Mouse (Mus musculus): ENCODE results near the gene Syce1l. TPM values are rescaled to one million over a fixed set of nuclear protein-coding genes. Genes with fewer than 3 reads are reported as not detected.

Syce1l gene
- polyA plus RNA-seq, 1 experiment, result 0.18 TPM

DNA sequence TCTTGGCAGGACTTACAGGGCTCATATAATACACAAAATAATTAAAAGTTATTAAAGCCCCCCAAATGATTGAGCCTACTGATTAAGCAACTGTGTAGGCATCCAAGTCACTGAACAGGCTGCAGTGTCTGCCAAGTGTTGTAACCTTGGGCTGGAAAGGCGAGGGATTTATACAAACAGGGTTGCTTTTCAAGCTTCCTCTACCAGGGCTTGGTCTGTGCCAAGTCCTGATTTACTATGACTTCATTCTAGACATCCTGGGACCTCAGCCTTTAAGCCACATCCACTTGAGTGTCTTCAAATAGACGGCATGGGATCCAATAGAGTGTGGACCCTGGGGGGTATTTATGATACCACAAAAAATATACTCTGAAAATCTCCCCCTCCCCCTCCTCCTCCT lies 32.3 kb downstream of the Syce1l start:
- DNase-seq, result no peak
- 50% methylated on average over 2 of the region's 2 CpGs for WGBS
- TF ChIP-seq CTCF (IDR thresholded peaks at IDR 0.05; ENCODE audit: borderline replicate concordance, insufficient read depth, low read depth, low read length) (no peak), POLR2A (IDR thresholded peaks at IDR 0.05; ENCODE audit: borderline replicate concordance, insufficient read depth, low read length) (no peak)
- no peaks in the 10 kb centered on the region for H3K27me3 ChIP-seq (ENCODE audit: control insufficient read depth, insufficient read depth, low read length)
- H3K27ac ChIP-seq (ENCODE audit: insufficient read depth, low read length), result no peak overlapping the region
- H3K4me1 ChIP-seq (ENCODE audit: control insufficient read depth, insufficient read depth, low read length), result peaks cover 4% of the 10 kb centered on the region; the same call in 1 of the 2 replicates
- no peak overlapping the region for H3K4me3 ChIP-seq (replicated peaks; ENCODE audit: insufficient read depth, low read depth, low read length)

DNA sequence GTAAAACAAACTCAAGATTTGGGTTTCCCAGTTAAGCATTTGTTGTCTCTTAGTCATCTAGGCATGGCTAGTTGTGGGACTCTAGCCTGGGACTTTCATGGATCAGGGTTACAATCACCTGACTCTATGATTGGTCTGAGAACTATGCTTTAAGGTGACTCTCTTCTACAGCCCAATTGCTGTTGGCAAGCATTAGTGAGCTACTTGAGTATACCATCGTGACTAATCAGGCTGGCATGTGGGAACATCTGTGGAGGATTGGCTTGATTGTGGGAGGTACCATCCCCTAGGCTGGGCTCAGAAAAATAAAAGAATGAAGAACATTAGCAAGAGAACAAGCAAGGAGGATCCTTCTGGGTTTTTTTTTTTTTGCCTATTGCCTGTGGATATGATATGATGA lies 33.8 kb downstream of the Syce1l start:
- Histone ChIP-seq H3K27ac (ENCODE audit: insufficient read depth, low read length) (no peak overlapping the region), H3K4me3 (replicated peaks; ENCODE audit: insufficient read depth, low read depth, low read length) (no peak overlapping the region), H3K27me3 (ENCODE audit: control insufficient read depth, insufficient read depth, low read length) (no peaks in the 10 kb centered on the region), H3K4me1 (ENCODE audit: control insufficient read depth, insufficient read depth, low read length) (peaks cover 4% of the 10 kb centered on the region; the same call in 1 of the 2 replicates)
- DNase-seq, result no peak
- WGBS, result 83% methylated on average over 1 of the region's 1 CpGs
- TF ChIP-seq POLR2A (IDR thresholded peaks at IDR 0.05; ENCODE audit: borderline replicate concordance, insufficient read depth, low read length) (no peak), CTCF (IDR thresholded peaks at IDR 0.05; ENCODE audit: borderline replicate concordance, insufficient read depth, low read depth, low read length) (no peak)

DNA sequence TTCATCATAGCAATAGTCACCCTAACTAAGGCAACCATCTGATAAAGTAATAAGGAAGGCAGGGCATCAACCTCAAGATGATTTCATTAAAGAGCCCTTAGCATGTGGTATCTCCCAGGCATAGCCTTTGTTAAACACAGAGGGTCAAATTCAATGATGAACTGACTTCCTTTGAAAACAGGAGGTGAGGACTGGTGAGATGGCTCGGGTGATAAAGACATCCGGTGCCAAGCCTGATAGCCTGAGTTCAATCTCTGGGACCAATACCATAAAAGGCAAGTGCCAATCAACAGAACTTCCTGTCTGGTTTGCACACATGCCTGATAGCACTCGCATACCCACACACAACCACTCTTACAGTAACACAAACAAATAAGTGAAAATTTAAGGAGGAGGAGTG lies 36.3 kb downstream of the Syce1l start:
- Histone ChIP-seq H3K27ac (ENCODE audit: insufficient read depth, low read length) (no peak overlapping the region), H3K4me1 (ENCODE audit: control insufficient read depth, insufficient read depth, low read length) (no peaks in the 10 kb centered on the region), H3K4me3 (replicated peaks; ENCODE audit: insufficient read depth, low read depth, low read length) (no peak overlapping the region), H3K27me3 (ENCODE audit: control insufficient read depth, insufficient read depth, low read length) (no peaks in the 10 kb centered on the region)
- TF ChIP-seq POLR2A (IDR thresholded peaks at IDR 0.05; ENCODE audit: borderline replicate concordance, insufficient read depth, low read length) (no peak), CTCF (IDR thresholded peaks at IDR 0.05; ENCODE audit: borderline replicate concordance, insufficient read depth, low read depth, low read length) (no peak)
- DNase-seq, result no peak
- 80% methylated on average over 3 of the region's 3 CpGs for WGBS

DNA sequence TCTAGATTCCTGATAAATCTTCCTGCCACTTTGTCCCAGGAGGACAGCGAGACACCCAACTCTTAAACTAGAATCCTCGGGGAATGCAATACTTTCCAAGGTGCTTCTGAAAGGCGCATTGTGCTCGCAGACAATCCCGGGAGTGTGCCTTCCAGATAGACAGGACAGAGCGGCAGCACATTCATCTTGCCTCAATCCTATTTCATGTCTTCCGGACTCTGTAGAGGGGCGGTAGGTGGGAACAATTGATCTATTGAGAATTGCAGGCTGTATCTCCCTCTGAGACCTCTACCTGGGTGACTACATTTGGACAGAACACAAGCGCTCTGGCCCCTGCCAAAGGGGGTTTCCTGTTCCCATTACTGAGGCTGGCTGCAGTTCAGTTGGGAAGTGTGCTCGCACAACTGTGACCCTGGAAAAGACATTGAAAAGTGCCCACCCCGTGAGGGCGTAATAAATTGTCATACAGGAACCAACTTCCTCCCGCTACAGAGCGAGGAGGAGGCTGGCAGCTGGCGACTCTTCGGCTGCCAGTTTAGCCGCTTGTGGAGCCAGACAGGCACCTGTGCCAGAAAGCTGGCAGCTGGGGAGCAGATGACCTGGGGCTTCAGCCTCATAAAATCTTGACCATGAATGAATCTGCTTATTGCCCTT lies 45.0 kb downstream of the Syce1l start:
- WGBS, result 15% methylated on average over 17 of the region's 17 CpGs
- DNase-seq, result peak; percentile 41 to 52
- no peak overlapping the region for H3K27ac ChIP-seq (ENCODE audit: insufficient read depth, low read length)
- H3K4me3 ChIP-seq (replicated peaks; ENCODE audit: insufficient read depth, low read depth, low read length), result peak overlapping the region; percentile 41
- H3K4me1 ChIP-seq (ENCODE audit: control insufficient read depth, insufficient read depth, low read length), result peaks cover 13% of the 10 kb centered on the region
- H3K27me3 ChIP-seq (ENCODE audit: control insufficient read depth, insufficient read depth, low read length), result peaks cover 1% of the 10 kb centered on the region; the same call in 1 of the 2 replicates
- TF ChIP-seq POLR2A (IDR thresholded peaks at IDR 0.05; ENCODE audit: borderline replicate concordance, insufficient read depth, low read length), result no peak
- TF ChIP-seq CTCF (IDR thresholded peaks at IDR 0.05; ENCODE audit: borderline replicate concordance, insufficient read depth, low read depth, low read length), result no peak

DNA sequence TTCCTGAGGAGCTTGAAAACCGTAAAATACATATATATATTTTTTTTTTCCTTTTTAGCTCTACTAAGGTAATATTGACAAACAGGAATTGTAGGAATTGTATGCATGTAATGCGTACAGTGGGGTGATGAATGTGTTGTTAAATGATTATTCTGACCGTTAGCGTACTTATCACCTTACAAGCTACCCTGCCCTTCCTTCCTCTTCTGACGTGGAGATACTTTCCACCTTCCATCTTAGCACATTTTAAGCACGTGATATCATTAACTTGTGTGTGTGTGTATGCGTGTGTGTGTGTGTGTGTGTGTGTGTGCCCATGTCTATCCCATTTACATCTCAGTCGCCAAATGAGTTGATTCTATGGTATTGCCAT lies 45.5 kb downstream of the Syce1l start:
- DNase-seq, result no peak
- no peak for TF ChIP-seq CTCF (IDR thresholded peaks at IDR 0.05; ENCODE audit: borderline replicate concordance, insufficient read depth, low read depth, low read length)
- TF ChIP-seq POLR2A (IDR thresholded peaks at IDR 0.05; ENCODE audit: borderline replicate concordance, insufficient read depth, low read length), result no peak
- no peak overlapping the region for H3K27ac ChIP-seq (ENCODE audit: insufficient read depth, low read length)

DNA sequence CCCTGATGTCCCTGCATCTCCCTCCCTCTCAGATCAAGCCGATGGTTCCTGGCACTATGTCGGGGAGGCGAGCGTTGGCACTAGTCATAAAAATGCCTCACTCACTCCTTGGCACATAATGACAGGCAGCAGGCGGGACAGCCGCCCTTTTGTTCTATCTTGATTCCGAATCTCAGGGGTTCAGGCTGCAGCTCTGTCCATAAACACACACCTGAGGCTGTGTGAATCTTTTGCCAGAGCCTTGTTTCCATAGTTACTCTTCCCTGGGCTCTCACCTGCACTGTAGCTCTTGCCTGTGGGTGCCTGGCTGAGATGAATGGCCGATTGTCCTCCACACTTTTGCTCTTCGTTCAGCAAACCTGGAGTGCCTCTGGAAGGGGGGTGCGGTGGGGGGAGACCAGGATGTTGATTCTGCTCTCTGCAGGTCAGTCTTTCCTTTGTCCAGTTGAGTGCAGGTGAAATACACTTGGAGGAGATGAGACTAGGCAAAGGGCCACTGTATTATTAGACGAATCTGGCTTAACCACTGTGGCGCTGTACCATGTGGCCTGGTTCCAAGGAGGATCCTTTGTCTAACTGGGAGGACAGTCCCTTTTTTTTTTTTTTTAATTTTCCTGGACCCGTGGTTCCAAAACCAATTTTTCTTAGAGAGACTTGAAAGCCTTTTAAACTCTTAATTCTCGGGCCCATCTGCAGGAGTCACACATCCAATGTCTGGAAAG lies 48.8 kb downstream of the Syce1l start:
- H3K27me3 ChIP-seq (ENCODE audit: control insufficient read depth, insufficient read depth, low read length), result peaks cover 1% of the 10 kb centered on the region; the same call in 1 of the 2 replicates
- H3K27ac ChIP-seq (ENCODE audit: insufficient read depth, low read length), result no peak overlapping the region
- TF ChIP-seq CTCF (IDR thresholded peaks at IDR 0.05; ENCODE audit: borderline replicate concordance, insufficient read depth, low read depth, low read length) (no peak), POLR2A (IDR thresholded peaks at IDR 0.05; ENCODE audit: borderline replicate concordance, insufficient read depth, low read length) (no peak)
- DNase-seq, result peak; percentile 41 to 58
- H3K4me1 ChIP-seq (ENCODE audit: control insufficient read depth, insufficient read depth, low read length), result peaks cover 13% of the 10 kb centered on the region
- WGBS, result 16% methylated on average over 14 of the region's 14 CpGs
- no peak overlapping the region for H3K4me3 ChIP-seq (replicated peaks; ENCODE audit: insufficient read depth, low read depth, low read length)

More for the DNA sequence above, 45.5 kb downstream of the Syce1l start:
- Histone ChIP-seq H3K4me3 (replicated peaks; ENCODE audit: insufficient read depth, low read depth, low read length) (no peak overlapping the region), H3K4me1 (ENCODE audit: control insufficient read depth, insufficient read depth, low read length) (peaks cover 13% of the 10 kb centered on the region), H3K27me3 (ENCODE audit: control insufficient read depth, insufficient read depth, low read length) (peaks cover 1% of the 10 kb centered on the region; the same call in 1 of the 2 replicates)
- 39% methylated on average over 8 of the region's 8 CpGs for WGBS

DNA sequence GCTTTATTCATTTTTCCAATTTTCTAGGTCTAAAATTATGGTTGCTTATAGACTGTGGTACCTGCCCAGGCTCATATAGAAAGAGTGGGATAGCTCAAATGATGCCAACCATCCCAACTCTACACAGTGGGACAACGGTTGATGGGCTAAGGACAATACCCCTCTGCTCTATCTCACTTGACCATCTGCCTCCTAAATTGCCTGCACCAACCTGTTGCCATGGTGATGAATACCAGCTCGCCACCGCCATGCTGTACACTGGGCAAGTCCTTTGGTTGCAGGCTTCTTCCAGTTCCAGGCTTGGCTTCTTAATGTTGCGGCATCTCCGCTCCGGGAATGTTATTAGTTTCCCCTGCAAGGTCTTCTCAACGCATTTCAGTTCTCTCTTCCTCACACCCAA lies 62.0 kb downstream of the Syce1l start:
- no peak for TF ChIP-seq CTCF (IDR thresholded peaks at IDR 0.05; ENCODE audit: borderline replicate concordance, insufficient read depth, low read depth, low read length)
- no peak for TF ChIP-seq POLR2A (IDR thresholded peaks at IDR 0.05; ENCODE audit: borderline replicate concordance, insufficient read depth, low read length)
- Histone ChIP-seq H3K27me3 (ENCODE audit: control insufficient read depth, insufficient read depth, low read length) (no peaks in the 10 kb centered on the region), H3K27ac (ENCODE audit: insufficient read depth, low read length) (no peak overlapping the region), H3K4me3 (replicated peaks; ENCODE audit: insufficient read depth, low read depth, low read length) (no peak overlapping the region), H3K4me1 (ENCODE audit: control insufficient read depth, insufficient read depth, low read length) (no peaks in the 10 kb centered on the region)
- DNase-seq, result no peak
- WGBS, result 30% methylated on average over 7 of the region's 7 CpGs

Other genes with a start within 250 kb of the Syce1l start
- 11.2 and 12.4 TPM in 2 replicates for gene Mon1b, start 7.6 kb upstream of the Syce1l start, polyA plus RNA-seq (2012; rRNA removed)
- 9.6 and 12.3 TPM in 2 replicates for gene Adamts18, start 205.5 kb downstream of the Syce1l start, polyA plus RNA-seq (2012; rRNA removed)